Mouse (Mus musculus) hindbrain, postnatal 0 days (tissue): ENCODE measurements around the gene Hus1. TPM values are rescaled to one million over a fixed set of nuclear protein-coding genes. Genes with fewer than 3 reads are reported as not detected.
A peak's percentile ranks its signal among the peaks of the same experiment; 100 is the strongest.

Experiments used
- ATAC-seq: fragments of 200-750 bp; cut with Nextera tagmentation; 2 replicates; pipeline ENCODE4 v1.8.0; 2017; ENCODE audit warnings: mild to moderate bottlenecking, moderate TSS enrichment, moderate library complexity
- DNase-seq: peaks from one replicate; pipeline ENCODE4 v3.0.0-alpha.2; 2015; ENCODE audit warnings: low spot score
- H3K27ac ChIP-seq: fragments of 300-500 bp; sonication (generic); 2 replicates; pipeline ENCODE4 v1.5.1; 2014; ENCODE audit warnings: mild to moderate bottlenecking
- H3K27me3 ChIP-seq: fragments of 300-500 bp; sonication (generic); 2 replicates; pipeline ENCODE4 v1.6.1; 2014; ENCODE audit warnings: low read length, mixed read lengths; ENCODE audit not compliant: insufficient read depth
- H3K36me3 ChIP-seq: fragments of 300-500 bp; sonication (generic); 2 replicates; pipeline ENCODE4 v1.6.1; 2014; ENCODE audit warnings: low read length, mixed read lengths; ENCODE audit not compliant: insufficient read depth
- H3K4me1 ChIP-seq: fragments of 300-500 bp; sonication (generic); 2 replicates; pipeline ENCODE4 v1.6.1; 2014; ENCODE audit warnings: antibody characterized with exemption, low read length, mixed read lengths; ENCODE audit not compliant: insufficient read depth
- H3K4me2 ChIP-seq: fragments of 300-500 bp; sonication (generic); 2 replicates; pipeline ENCODE4 v1.6.1; 2014; ENCODE audit warnings: low read depth, mild to moderate bottlenecking, low read length, moderate library complexity, mixed read lengths
- H3K4me3 ChIP-seq: fragments of 300-500 bp; sonication (generic); 2 replicates; pipeline ENCODE4 v1.5.1; 2014; ENCODE audit warnings: low read length
- H3K9ac ChIP-seq: fragments of 300-500 bp; sonication (generic); replicated peaks from 2 replicates; pipeline ENCODE4 v1.6.1; 2014; ENCODE audit warnings: mild to moderate bottlenecking, low read length, moderate library complexity, mixed read lengths
- H3K9me3 ChIP-seq: fragments of 300-500 bp; sonication (generic); 2 replicates; pipeline ENCODE4 v1.6.1; 2016; ENCODE audit warnings: low read length, mixed read lengths
- CTCF ChIP-seq: IDR thresholded peaks from 2 replicates; pipeline ENCODE4 v1.5.1; 2016; ENCODE audit warnings: antibody characterized with exemption, control low read depth, low read depth
- WGBS: fragments of 180-500 bp; shearing (Covaris S2); extraction: QIAGEN DNeasy Blood & Tissue Kit; methylation state at CpG from one replicate; pipeline ENCODE4 v1.1.7; 2014; 5-methylcytosine and 5-hydroxymethylcytosine counted together
- polyA plus RNA-seq: library from polyadenylated mRNA; unstranded; fragments of >200 nt; fragmentation: Nextera tagmentation; extraction: Ambion mirVana; gene quantifications from 2 replicates; pipeline ENCODE4 v1.2.1, GENCODE M21; 2015
- total RNA-seq: library from RNA; depleted of rRNA; stranded (reverse); fragments of >200 nt; gene quantifications from 2 replicates; pipeline ENCODE4 v1.2.3, GENCODE M21; 2014

Gene Hus1
- total and polyA plus RNA-seq, 2 experiments from 2014 or later = 9.5 to 20.0 TPM

DNA sequence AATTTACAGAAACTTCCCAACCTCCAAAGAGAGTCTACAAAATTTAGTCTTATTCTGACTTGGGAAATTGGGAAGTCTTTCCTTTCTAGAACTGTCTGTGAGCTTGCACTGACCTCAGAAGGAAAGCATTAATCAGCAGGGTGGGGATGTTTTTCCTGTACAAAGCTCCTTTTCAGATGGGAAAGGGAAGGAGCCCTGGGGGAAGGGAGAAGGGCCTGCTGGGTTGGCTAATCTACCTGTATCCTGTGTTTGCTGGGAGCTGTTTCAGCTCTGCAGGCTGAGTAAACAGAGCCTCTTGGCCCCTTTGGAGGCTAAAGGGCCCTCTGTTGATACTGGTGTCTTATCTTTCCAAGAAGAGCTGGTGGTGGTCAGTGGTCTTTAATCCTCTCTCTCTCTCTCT, 24.9 kb downstream of the Hus1 start:
- DNase-seq (no peak), ATAC-seq (no peak)
- H3K27me3 ChIP-seq = no peaks in the 10 kb centered on the region
- no peak overlapping the region for H3K4me3 ChIP-seq
- no peak for TF ChIP-seq CTCF
- H3K4me1 ChIP-seq = no peaks in the 10 kb centered on the region
- no peak overlapping the region for H3K4me2 ChIP-seq
- no peaks in the 10 kb centered on the region for H3K36me3 ChIP-seq
- H3K9ac ChIP-seq = no peak overlapping the region
- no peak overlapping the region for H3K27ac ChIP-seq
- no peaks in the 10 kb centered on the region for H3K9me3 ChIP-seq

- Histone ChIP-seq H3K4me1 (no peaks in the 10 kb centered on the region), H3K4me3 (no peak overlapping the region), H3K9ac (no peak overlapping the region), H3K27me3 (no peaks in the 10 kb centered on the region), H3K9me3 (no peaks in the 10 kb centered on the region), H3K27ac (no peak overlapping the region), H3K36me3 (no peaks in the 10 kb centered on the region), H3K4me2 (no peak overlapping the region)
- peak; percentile 82 for TF ChIP-seq CTCF
- WGBS = 45% methylated on average over 6 of the region's 6 CpGs
- DNase-seq (peak; percentile 89), ATAC-seq (no peak)
Observed at GRCm38 (mm10) chr11:8983237-8983861, 27.6 kb downstream of the Hus1 start.

- no peak overlapping the region for H3K4me2 ChIP-seq
- TF ChIP-seq CTCF = no peak
- no peak overlapping the region for H3K27ac ChIP-seq
- ATAC-seq (no peak), DNase-seq (no peak)
- H3K9me3 ChIP-seq = no peaks in the 10 kb centered on the region
- H3K4me3 ChIP-seq = no peak overlapping the region
- no peaks in the 10 kb centered on the region for H3K36me3 ChIP-seq
- no peak overlapping the region for H3K9ac ChIP-seq
- H3K27me3 ChIP-seq = no peaks in the 10 kb centered on the region
- H3K4me1 ChIP-seq = no peaks in the 10 kb centered on the region
- WGBS = 87% methylated on average over 4 of the region's 4 CpGs
Observed at GRCm38 (mm10) chr11:8978154-8978553, 32.8 kb downstream of the Hus1 start.

DNA sequence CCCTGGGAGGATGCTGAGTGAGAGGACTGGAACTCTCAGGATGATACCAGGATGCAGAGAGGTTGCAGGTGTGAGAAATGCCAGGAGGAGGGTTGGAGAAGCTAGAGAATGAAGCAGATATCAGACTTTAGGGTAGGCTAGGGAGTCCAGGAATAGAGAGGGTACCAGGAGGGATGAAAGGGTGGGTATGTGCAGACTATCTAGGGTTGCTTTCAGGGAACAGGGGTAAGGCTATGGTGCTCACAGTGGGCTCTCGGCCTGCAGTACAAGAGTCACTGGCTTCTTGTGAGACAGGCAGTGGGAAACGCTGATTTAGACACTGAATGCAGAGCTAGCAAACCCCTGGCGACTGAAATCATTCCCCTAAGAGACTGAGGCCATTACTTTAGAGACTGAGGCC, 37.8 kb downstream of the Hus1 start, which contains the start of gene Pkd1l1:
Gene Pkd1l1, minus strand, starts transcription at position 101 of the 400 bp plus-strand sequence.
- H3K4me2 ChIP-seq = no peak within 1 kb of the TSS
- DNase-seq = no peak
- no peaks in the 10 kb centered on the region for H3K9me3 ChIP-seq
- no peak within 1 kb of the TSS for H3K9ac ChIP-seq
- H3K4me1 ChIP-seq = no peaks in the 10 kb centered on the region
- no peak for ATAC-seq
- no peak for TF ChIP-seq CTCF
- H3K27me3 ChIP-seq = no peaks in the 10 kb centered on the region
- H3K27ac ChIP-seq = no peak within 1 kb of the TSS
- H3K4me3 ChIP-seq = no peak within 1 kb of the TSS
- 53% methylated on average over 3 of the region's 3 CpGs for WGBS
- H3K36me3 ChIP-seq = no peaks in the 10 kb centered on the region

DNA sequence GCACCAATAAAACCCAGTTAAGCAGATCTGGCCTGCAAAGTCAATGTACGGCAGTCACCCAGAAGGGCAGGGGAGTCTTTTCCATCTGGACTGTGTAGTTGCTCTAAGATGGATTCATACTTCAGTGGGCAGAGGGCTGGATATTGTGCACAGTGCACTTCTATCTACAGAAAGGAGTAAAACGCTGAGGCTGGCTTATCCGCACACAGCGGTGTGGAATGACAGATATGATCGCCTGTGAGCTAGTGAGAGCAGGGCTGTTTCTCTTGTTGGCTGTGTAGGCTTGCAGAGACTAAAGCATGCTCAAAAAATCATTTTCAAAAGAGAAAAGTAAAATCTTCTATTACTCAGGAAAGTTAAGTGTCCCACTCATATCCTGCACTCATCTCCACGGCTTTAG, 38.9 kb downstream of the Hus1 start:
- WGBS = 83% methylated on average over 6 of the region's 6 CpGs
- no peak overlapping the region for H3K4me2 ChIP-seq
- H3K27me3 ChIP-seq = no peaks in the 10 kb centered on the region
- ATAC-seq = no peak
- H3K36me3 ChIP-seq = no peaks in the 10 kb centered on the region
- TF ChIP-seq CTCF = no peak
- DNase-seq = no peak
- no peaks in the 10 kb centered on the region for H3K4me1 ChIP-seq
- no peak overlapping the region for H3K4me3 ChIP-seq
- no peak overlapping the region for H3K27ac ChIP-seq
- H3K9me3 ChIP-seq = no peaks in the 10 kb centered on the region
- H3K9ac ChIP-seq = no peak overlapping the region

GRCm38 (mm10) chr11:8970509-8970908, 40.5 kb downstream of the Hus1 start:
- WGBS = 71% methylated on average over 9 of the region's 9 CpGs
- ATAC-seq (no peak), DNase-seq (no peak)
- Histone ChIP-seq H3K36me3 (no peaks in the 10 kb centered on the region), H3K4me2 (no peak overlapping the region), H3K4me1 (no peaks in the 10 kb centered on the region), H3K4me3 (no peak overlapping the region), H3K9ac (no peak overlapping the region), H3K9me3 (no peaks in the 10 kb centered on the region), H3K27ac (no peak overlapping the region), H3K27me3 (no peaks in the 10 kb centered on the region)
- no peak for TF ChIP-seq CTCF

DNA sequence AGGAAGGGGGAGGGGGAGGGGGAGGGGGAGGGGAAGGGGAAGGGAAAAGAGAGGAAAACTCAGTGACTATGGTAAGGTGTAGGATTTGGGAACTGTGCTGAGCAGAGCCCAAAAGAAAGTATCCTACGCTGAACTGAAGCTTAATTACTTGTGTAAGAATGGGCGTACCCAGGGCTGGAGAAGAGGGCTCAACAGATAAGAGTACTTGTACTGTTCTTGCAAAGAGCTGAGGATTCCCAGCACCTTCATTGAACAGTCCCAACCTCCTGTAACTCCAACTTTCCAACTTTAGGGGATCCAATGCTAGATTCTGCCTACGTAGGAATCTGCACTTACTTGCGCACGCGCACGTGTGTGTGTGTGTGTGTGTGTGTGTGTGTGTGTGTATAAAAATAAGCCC, 42.9 kb downstream of the Hus1 start:
- H3K4me3 ChIP-seq = no peak overlapping the region
- H3K36me3 ChIP-seq = no peaks in the 10 kb centered on the region
- no peaks in the 10 kb centered on the region for H3K4me1 ChIP-seq
- no peak for TF ChIP-seq CTCF
- no peak for ATAC-seq
- DNase-seq = no peak
- H3K27ac ChIP-seq = no peak overlapping the region
- no peak overlapping the region for H3K9ac ChIP-seq
- 97% methylated on average over 7 of the region's 7 CpGs for WGBS
- H3K27me3 ChIP-seq = no peaks in the 10 kb centered on the region
- H3K9me3 ChIP-seq = no peaks in the 10 kb centered on the region
- H3K4me2 ChIP-seq = no peak overlapping the region
